Mouse (Mus musculus): ENCODE results near the gene Il33. TPM values are rescaled to one million over a fixed set of nuclear protein-coding genes. Genes with fewer than 3 reads are reported as not detected.

The Il33 gene
- polyA plus RNA-seq, 1 experiment: not detected

DNA sequence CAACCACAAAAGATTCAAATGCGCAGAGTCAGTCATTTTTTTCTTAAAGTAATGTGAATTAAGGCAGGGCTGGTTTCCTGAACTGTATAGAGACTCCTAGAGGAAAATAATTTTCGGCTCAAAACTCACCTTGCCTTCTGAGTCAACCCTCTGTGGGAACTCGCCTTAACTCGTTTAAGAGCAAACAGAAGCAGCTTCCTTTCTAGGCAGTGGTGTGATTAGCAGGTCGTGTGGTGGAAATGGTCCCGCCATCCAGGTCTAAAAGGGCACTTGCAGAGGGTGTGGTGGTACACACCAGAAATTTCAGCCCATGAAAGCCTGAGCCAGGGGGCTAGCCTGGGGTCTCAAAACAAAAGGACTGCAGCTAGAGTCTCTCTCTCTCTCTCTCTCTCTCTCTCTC is 32.1 kb upstream of the Il33 start:
- Histone ChIP-seq H3K27me3 (ENCODE audit: control insufficient read depth) (no peaks in the 10 kb centered on the region), H3K4me3 (replicated peaks) (no peak overlapping the region), H3K4me1 (ENCODE audit: control insufficient read depth) (no peaks in the 10 kb centered on the region), H3K9me3 (ENCODE audit: control insufficient read depth, low read length) (no peaks in the 10 kb centered on the region), H3K36me3 (ENCODE audit: control insufficient read depth) (no peaks in the 10 kb centered on the region)
- no peak for TF ChIP-seq GATA1 (IDR thresholded peaks at IDR 0.05; ENCODE audit: low read length)
- TF ChIP-seq TAL1 (IDR thresholded peaks at IDR 0.05; ENCODE audit: low read length): no peak

GRCm38 (mm10) chr19:29893718-29894273 is 31.1 kb upstream of the Il33 start:
- Histone ChIP-seq H3K27me3 (ENCODE audit: control insufficient read depth) (no peaks in the 10 kb centered on the region), H3K4me3 (replicated peaks) (no peak overlapping the region), H3K36me3 (ENCODE audit: control insufficient read depth) (no peaks in the 10 kb centered on the region), H3K9me3 (ENCODE audit: control insufficient read depth, low read length) (no peaks in the 10 kb centered on the region), H3K4me1 (ENCODE audit: control insufficient read depth) (no peaks in the 10 kb centered on the region)
- TF ChIP-seq GATA1 (IDR thresholded peaks at IDR 0.05; ENCODE audit: low read length): no peak
- TF ChIP-seq TAL1 (IDR thresholded peaks at IDR 0.05; ENCODE audit: low read length): no peak

DNA sequence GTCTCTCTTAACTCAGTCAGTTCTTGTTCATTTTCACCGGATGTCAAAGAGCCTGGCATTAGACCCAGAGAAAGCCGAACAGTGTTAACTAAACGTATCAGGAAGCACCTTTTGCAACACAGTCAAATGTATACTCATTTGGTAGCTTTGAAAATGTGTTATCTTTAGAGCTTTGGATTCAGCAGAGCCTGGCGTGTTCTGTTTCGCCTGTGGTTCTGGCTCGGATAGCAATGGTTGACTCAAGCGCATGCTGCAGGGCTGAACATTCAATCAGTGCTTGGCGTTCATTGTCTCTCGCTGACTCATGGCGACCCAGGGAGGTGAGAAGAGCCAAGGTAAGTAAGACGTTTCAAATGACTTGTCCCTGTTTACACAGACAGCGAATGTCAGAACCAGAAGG is 30.5 kb upstream of the Il33 start:
- H3K27me3 ChIP-seq (ENCODE audit: control insufficient read depth): no peaks in the 10 kb centered on the region
- no peak overlapping the region for H3K4me3 ChIP-seq (replicated peaks)
- no peaks in the 10 kb centered on the region for H3K4me1 ChIP-seq (ENCODE audit: control insufficient read depth)
- no peak for TF ChIP-seq TAL1 (IDR thresholded peaks at IDR 0.05; ENCODE audit: low read length)
- TF ChIP-seq GATA1 (IDR thresholded peaks at IDR 0.05; ENCODE audit: low read length): no peak
- no peaks in the 10 kb centered on the region for H3K36me3 ChIP-seq (ENCODE audit: control insufficient read depth)
- H3K9me3 ChIP-seq (ENCODE audit: control insufficient read depth, low read length): peaks cover under 1% of the 10 kb centered on the region

- TF ChIP-seq TAL1 (IDR thresholded peaks at IDR 0.05; ENCODE audit: low read length) (no peak), GATA1 (IDR thresholded peaks at IDR 0.05; ENCODE audit: low read length) (no peak)
These were observed 29.9 kb upstream of the Il33 start for GRCm38 (mm10) chr19:29895047-29895446.

GRCm38 (mm10) chr19:29900318-29900717 is 24.6 kb upstream of the Il33 start:
- Histone ChIP-seq H3K36me3 (ENCODE audit: control insufficient read depth) (no peaks in the 10 kb centered on the region), H3K4me3 (replicated peaks) (no peak overlapping the region), H3K27me3 (ENCODE audit: control insufficient read depth) (no peaks in the 10 kb centered on the region), H3K4me1 (ENCODE audit: control insufficient read depth) (no peaks in the 10 kb centered on the region), H3K9me3 (ENCODE audit: control insufficient read depth, low read length) (peaks cover 8% of the 10 kb centered on the region)
- TF ChIP-seq GATA1 (IDR thresholded peaks at IDR 0.05; ENCODE audit: low read length) (no peak), TAL1 (IDR thresholded peaks at IDR 0.05; ENCODE audit: low read length) (no peak)

More at GRCm38 (mm10) chr19:29895047-29895446, 29.9 kb upstream of the Il33 start:
- Histone ChIP-seq H3K36me3 (ENCODE audit: control insufficient read depth) (no peaks in the 10 kb centered on the region), H3K9me3 (ENCODE audit: control insufficient read depth, low read length) (peaks cover 7% of the 10 kb centered on the region), H3K27me3 (ENCODE audit: control insufficient read depth) (no peaks in the 10 kb centered on the region), H3K4me3 (replicated peaks) (no peak overlapping the region), H3K4me1 (ENCODE audit: control insufficient read depth) (no peaks in the 10 kb centered on the region)

DNA sequence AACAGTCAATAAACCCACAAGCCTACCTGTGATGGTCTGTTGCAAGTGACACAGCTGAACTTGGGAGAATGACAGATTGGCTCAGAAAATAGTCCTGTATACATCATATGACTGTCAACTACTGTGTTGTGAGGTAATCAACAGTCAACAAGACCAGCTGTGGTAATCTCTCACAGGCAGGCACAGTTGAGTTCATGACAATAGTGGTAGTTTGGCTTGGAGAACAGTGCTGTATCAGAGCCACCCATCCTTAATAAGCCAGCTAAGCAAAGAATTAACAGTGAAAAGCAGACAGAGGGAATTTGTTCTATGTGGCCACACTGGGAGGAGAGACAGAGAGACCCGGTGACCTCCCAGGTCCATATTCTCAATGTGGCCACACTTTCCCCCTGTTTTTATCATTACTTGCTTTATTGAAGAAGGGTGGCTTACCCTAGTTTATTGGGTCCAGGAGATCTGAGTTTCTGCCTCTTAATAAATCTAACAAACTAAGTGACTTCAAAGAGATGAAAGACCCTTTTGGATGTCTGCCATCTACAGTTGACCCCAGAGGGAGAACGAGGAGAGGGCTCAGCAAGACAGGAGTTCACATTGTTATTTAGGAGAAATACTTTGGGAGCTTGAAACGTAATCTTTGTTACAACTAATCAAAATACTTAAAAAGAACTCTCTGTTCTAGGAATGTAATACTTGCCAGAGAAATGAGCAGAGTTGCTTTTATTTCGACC is 22.4 kb upstream of the Il33 start:
- H3K4me1 ChIP-seq (ENCODE audit: control insufficient read depth): no peaks in the 10 kb centered on the region
- H3K27me3 ChIP-seq (ENCODE audit: control insufficient read depth): no peaks in the 10 kb centered on the region
- peaks cover 8% of the 10 kb centered on the region for H3K9me3 ChIP-seq (ENCODE audit: control insufficient read depth, low read length)
- H3K4me3 ChIP-seq (replicated peaks): no peak overlapping the region
- H3K36me3 ChIP-seq (ENCODE audit: control insufficient read depth): no peaks in the 10 kb centered on the region
- TF ChIP-seq GATA1 (IDR thresholded peaks at IDR 0.05; ENCODE audit: low read length): no peak
- TF ChIP-seq TAL1 (IDR thresholded peaks at IDR 0.05; ENCODE audit: low read length): no peak

- H3K4me1 ChIP-seq (ENCODE audit: control insufficient read depth): no peaks in the 10 kb centered on the region
- TF ChIP-seq TAL1 (IDR thresholded peaks at IDR 0.05; ENCODE audit: low read length) (no peak), GATA1 (IDR thresholded peaks at IDR 0.05; ENCODE audit: low read length) (no peak)
- no peaks in the 10 kb centered on the region for H3K9me3 ChIP-seq (ENCODE audit: control insufficient read depth, low read length)
- no peaks in the 10 kb centered on the region for H3K27me3 ChIP-seq (ENCODE audit: control insufficient read depth)
- H3K4me3 ChIP-seq (replicated peaks): no peak overlapping the region
- no peaks in the 10 kb centered on the region for H3K36me3 ChIP-seq (ENCODE audit: control insufficient read depth)
These were observed 19.0 kb upstream of the Il33 start for GRCm38 (mm10) chr19:29905896-29906295.

DNA sequence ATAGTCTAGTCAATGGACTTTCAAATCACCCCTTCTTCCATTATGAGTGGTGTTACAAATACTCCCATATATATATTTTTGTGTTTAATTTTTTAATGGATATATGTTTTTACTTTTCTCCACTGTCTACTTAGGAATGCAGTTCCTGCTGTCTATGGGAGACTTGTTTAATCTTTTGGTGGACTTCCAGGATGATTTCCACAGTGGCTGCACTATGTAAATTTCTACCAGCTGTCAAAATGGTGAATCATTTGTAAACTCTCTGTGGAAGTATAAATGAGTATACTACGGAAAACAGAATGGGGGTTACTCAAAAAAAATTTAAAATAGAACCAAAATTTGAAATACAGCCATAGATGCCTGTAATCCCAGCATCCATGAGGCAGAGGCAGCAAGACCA is 15.7 kb upstream of the Il33 start:
- Histone ChIP-seq H3K4me3 (replicated peaks) (no peak overlapping the region), H3K36me3 (ENCODE audit: control insufficient read depth) (no peaks in the 10 kb centered on the region), H3K9me3 (ENCODE audit: control insufficient read depth, low read length) (no peaks in the 10 kb centered on the region), H3K27me3 (ENCODE audit: control insufficient read depth) (no peaks in the 10 kb centered on the region), H3K4me1 (ENCODE audit: control insufficient read depth) (no peaks in the 10 kb centered on the region)
- TF ChIP-seq GATA1 (IDR thresholded peaks at IDR 0.05; ENCODE audit: low read length) (no peak), TAL1 (IDR thresholded peaks at IDR 0.05; ENCODE audit: low read length) (no peak)

- TF ChIP-seq TAL1 (IDR thresholded peaks at IDR 0.05; ENCODE audit: low read length): no peak
- no peak for TF ChIP-seq GATA1 (IDR thresholded peaks at IDR 0.05; ENCODE audit: low read length)
- no peaks in the 10 kb centered on the region for H3K4me1 ChIP-seq (ENCODE audit: control insufficient read depth)
- H3K36me3 ChIP-seq (ENCODE audit: control insufficient read depth): no peaks in the 10 kb centered on the region
- H3K27me3 ChIP-seq (ENCODE audit: control insufficient read depth): no peaks in the 10 kb centered on the region
- H3K4me3 ChIP-seq (replicated peaks): no peak overlapping the region
- H3K9me3 ChIP-seq (ENCODE audit: control insufficient read depth, low read length): no peaks in the 10 kb centered on the region
These were observed 13.0 kb upstream of the Il33 start for GRCm38 (mm10) chr19:29911919-29912318.
